Mouse (Mus musculus) forebrain, embryonic 13.5 days (tissue): ENCODE measurements around the gene Sepsecs. TPM values are rescaled to one million over a fixed set of nuclear protein-coding genes. Genes with fewer than 3 reads are reported as not detected.

ENCODE experiments used
- ATAC-seq: fragments of 200-750 bp; cut with Nextera tagmentation; 2 replicates; pipeline ENCODE4 v1.8.0; 2017
- H3K27ac ChIP-seq: fragments of 300-500 bp; sonication (generic); 2 replicates; pipeline ENCODE4 v1.5.1; 2015; ENCODE audit warnings: inconsistent platforms, mild to moderate bottlenecking, moderate library complexity
- H3K27me3 ChIP-seq: fragments of 300-500 bp; sonication (generic); 2 replicates; pipeline ENCODE4 v1.6.1; 2015; ENCODE audit warnings: mild to moderate bottlenecking, inconsistent platforms
- H3K36me3 ChIP-seq: fragments of 300-500 bp; sonication (generic); 2 replicates; pipeline ENCODE4 v1.6.1; 2015; ENCODE audit warnings: mild to moderate bottlenecking, inconsistent platforms; ENCODE audit not compliant: poor library complexity, severe bottlenecking
- H3K4me1 ChIP-seq: fragments of 300-500 bp; sonication (generic); 2 replicates; pipeline ENCODE4 v1.6.1; 2015; ENCODE audit warnings: inconsistent platforms
- H3K4me2 ChIP-seq: fragments of 300-500 bp; sonication (generic); 2 replicates; pipeline ENCODE4 v1.6.1; 2015; ENCODE audit warnings: inconsistent platforms, mild to moderate bottlenecking, moderate library complexity
- H3K4me3 ChIP-seq: fragments of 300-500 bp; sonication (generic); 2 replicates; pipeline ENCODE4 v1.5.1; 2015; ENCODE audit warnings: mild to moderate bottlenecking, inconsistent platforms
- H3K9ac ChIP-seq: fragments of 300-500 bp; sonication (generic); 2 replicates; pipeline ENCODE4 v1.6.1; 2015; ENCODE audit warnings: mild to moderate bottlenecking, inconsistent platforms
- H3K9me3 ChIP-seq: fragments of 300-500 bp; sonication (generic); replicated peaks from 2 replicates; pipeline ENCODE4 v1.6.1; 2016; ENCODE audit warnings: inconsistent platforms
- WGBS: fragments of 180-500 bp; shearing (Covaris S2); methylation state at CpG from one replicate; pipeline ENCODE4 v1.1.7; 2015; 5-methylcytosine and 5-hydroxymethylcytosine counted together
- polyA plus RNA-seq: library from polyadenylated mRNA; unstranded; fragments of >200 nt; fragmentation: Nextera tagmentation; extraction: Ambion mirVana; gene quantifications from 2 replicates; pipeline ENCODE4 v1.2.1, GENCODE M21; 2015

Gene Sepsecs
- polyA plus RNA-seq, 1 experiment from 2014 or later = 7.1 TPM

DNA sequence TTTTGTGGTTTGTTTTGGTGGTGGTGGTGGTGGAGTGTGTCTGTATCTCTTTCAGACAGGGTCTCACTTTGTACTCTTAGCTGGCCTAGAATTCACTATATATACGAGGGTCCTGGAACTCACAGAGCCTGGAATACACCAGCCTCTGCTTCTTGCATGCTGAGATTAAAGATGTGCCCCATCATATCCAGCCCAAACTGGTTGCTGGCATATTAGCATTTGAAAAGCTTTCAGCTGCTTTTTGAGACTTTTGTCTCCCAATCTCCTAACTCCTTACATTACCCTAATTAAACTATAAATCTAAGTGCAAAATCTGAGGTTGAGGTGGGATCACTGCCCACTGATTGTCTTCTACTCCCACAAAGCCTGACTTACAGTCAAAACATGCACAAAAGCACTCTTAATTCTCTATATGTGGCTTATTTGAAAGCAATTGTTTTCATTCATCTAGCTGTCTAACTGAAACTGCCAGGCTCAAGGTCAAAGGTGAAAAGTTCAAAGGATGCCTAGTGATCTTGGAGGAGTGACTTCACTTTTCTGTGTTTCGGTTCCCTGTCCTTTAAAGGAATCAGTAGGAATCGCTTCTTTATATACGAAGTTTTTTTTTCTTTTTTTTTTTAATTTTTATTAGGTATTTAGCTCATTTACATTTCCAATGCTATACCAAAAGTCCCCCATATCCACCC, 5.0 kb upstream of the Sepsecs start:
- peaks cover 14% of the 10 kb centered on the region for H3K4me1 ChIP-seq
- H3K36me3 ChIP-seq = no peaks in the 10 kb centered on the region
- no peaks in the 10 kb centered on the region for H3K27me3 ChIP-seq
- no peak overlapping the region for H3K9ac ChIP-seq
- no peak overlapping the region for H3K4me2 ChIP-seq
- 48% methylated on average over 4 of the region's 4 CpGs for whole genome bisulfite sequencing
- H3K27ac ChIP-seq = no peak overlapping the region
- no peak overlapping the region for H3K4me3 ChIP-seq
- ATAC-seq = no peak
- no peaks in the 10 kb centered on the region for H3K9me3 ChIP-seq

- no peak overlapping the region for H3K4me3 ChIP-seq
- no peak for ATAC-seq
- no peak overlapping the region for H3K9ac ChIP-seq
- H3K27ac ChIP-seq = no peak overlapping the region
- H3K4me2 ChIP-seq = 0 out of 2 replicates have a peak overlapping the region, but pooled peaks have one; percentile 2
- H3K27me3 ChIP-seq = no peaks in the 10 kb centered on the region
- WGBS = 14% methylated on average over 9 of the region's 9 CpGs
- peaks cover 20% of the 10 kb centered on the region for H3K4me1 ChIP-seq
- H3K9me3 ChIP-seq = no peaks in the 10 kb centered on the region
- H3K36me3 ChIP-seq = no peaks in the 10 kb centered on the region
Observed at GRCm38 (mm10) chr5:52673341-52673740, 3.8 kb upstream of the Sepsecs start.

- no peak overlapping the region for H3K4me3 ChIP-seq
- H3K27me3 ChIP-seq = no peaks in the 10 kb centered on the region
- H3K4me2 ChIP-seq = no peak overlapping the region
- 65% methylated on average over 3 of the region's 3 CpGs for WGBS
- peaks cover 20% of the 10 kb centered on the region for H3K4me1 ChIP-seq
- no peaks in the 10 kb centered on the region for H3K9me3 ChIP-seq
- no peak overlapping the region for H3K27ac ChIP-seq
- H3K36me3 ChIP-seq = no peaks in the 10 kb centered on the region
- ATAC-seq = no peak
- no peak overlapping the region for H3K9ac ChIP-seq
Observed at GRCm38 (mm10) chr5:52670745-52671144, 1.2 kb upstream of the Sepsecs start.

DNA sequence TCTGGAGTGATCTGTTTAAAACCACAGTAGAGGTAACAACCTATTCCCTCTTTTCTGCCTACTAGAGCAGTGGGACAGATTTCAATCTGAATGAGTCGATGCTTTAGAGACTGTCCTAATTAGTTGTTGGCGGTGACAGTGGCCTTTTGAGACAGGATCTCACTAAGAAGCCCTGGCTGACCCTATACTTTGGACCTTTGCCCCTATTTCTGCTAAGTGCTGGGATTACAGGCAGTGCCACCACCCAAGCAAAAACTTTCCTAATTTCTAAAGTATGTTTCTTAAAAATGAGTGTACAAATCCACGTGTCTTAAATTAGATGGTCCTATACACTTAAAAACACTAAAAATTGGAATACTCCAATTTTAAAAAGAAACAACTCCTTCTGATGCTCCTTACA, 2.7 kb downstream of the Sepsecs start:
- no peak overlapping the region for H3K9ac ChIP-seq
- no peak for ATAC-seq
- H3K4me2 ChIP-seq = no peak overlapping the region
- no peaks in the 10 kb centered on the region for H3K9me3 ChIP-seq
- H3K27ac ChIP-seq = no peak overlapping the region
- no peak overlapping the region for H3K4me3 ChIP-seq
- peaks cover 28% of the 10 kb centered on the region for H3K36me3 ChIP-seq
- H3K27me3 ChIP-seq = no peaks in the 10 kb centered on the region
- 82% methylated on average over 3 of the region's 3 CpGs for WGBS
- peaks cover 6% of the 10 kb centered on the region for H3K4me1 ChIP-seq

DNA sequence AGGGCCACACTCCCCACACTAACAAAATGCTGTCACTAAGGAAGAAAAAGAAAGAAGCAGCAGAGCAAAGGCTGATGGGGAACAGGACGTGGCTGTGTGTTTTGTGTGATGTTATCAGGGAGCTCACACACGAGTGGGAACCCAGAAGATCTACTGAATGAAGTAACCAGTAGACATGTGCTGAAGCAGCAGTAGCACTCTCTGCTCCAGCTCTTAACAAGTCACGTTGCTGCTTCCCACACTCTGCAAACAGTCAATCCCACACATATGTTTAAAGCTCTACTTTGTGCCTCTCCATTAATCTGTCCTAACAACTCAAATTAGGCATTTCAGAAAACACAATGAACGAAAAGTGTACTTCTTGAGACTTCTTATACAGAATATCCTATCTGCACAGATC, 11.6 kb downstream of the Sepsecs start:
- no peak overlapping the region for H3K4me2 ChIP-seq
- no peaks in the 10 kb centered on the region for H3K9me3 ChIP-seq
- H3K9ac ChIP-seq = no peak overlapping the region
- H3K27me3 ChIP-seq = no peaks in the 10 kb centered on the region
- 82% methylated on average over 4 of the region's 4 CpGs for WGBS
- peaks cover 27% of the 10 kb centered on the region for H3K36me3 ChIP-seq
- no peak overlapping the region for H3K4me3 ChIP-seq
- no peak for ATAC-seq
- no peaks in the 10 kb centered on the region for H3K4me1 ChIP-seq
- no peak overlapping the region for H3K27ac ChIP-seq

DNA sequence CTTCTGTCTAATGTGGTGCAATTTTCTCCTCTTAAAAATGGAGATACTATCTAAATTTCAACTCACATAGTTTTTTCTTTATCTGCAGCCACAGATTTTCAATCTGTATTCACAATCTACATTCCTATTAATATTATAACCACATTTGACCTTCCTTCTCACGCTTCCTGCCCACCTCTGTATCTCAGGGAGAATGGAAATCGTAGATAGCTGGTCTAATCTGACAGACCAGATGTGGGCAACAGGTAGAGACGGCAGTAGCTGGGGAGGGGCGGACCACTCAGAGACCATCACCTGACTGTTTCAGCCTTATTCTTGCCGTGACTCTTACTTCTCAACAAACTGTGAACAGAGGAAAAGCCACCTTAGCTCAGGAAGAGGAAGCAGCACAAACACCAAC, 12.2 kb downstream of the Sepsecs start:
- Histone ChIP-seq H3K4me3 (no peak overlapping the region), H3K27ac (no peak overlapping the region), H3K9ac (no peak overlapping the region), H3K27me3 (no peaks in the 10 kb centered on the region), H3K4me2 (no peak overlapping the region), H3K36me3 (peaks cover 29% of the 10 kb centered on the region), H3K4me1 (no peaks in the 10 kb centered on the region), H3K9me3 (no peaks in the 10 kb centered on the region)
- 92% methylated on average over 5 of the region's 5 CpGs for WGBS
- no peak for ATAC-seq

DNA sequence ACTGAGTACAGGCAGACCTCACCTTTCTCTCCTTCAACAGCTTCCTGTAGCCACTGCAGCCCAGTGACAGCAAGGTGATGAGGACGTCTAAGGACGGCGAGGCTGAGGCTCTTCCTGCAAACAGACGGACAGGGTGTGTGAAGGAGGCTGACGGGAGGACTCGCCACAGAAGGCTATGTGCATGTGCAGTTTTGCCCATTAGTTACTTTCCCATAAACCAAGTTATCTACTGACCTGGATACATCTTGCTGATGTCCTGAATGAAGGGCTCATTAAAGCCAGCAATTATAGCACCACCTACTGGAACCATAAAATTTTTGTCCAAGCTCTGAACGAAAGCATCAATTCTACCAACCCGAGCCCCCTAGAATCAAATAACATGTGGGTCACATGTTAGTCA, 13.5 kb downstream of the Sepsecs start:
- Histone ChIP-seq H3K4me1 (no peaks in the 10 kb centered on the region), H3K27me3 (no peaks in the 10 kb centered on the region), H3K9me3 (no peaks in the 10 kb centered on the region), H3K4me3 (no peak overlapping the region), H3K9ac (no peak overlapping the region), H3K4me2 (no peak overlapping the region), H3K36me3 (peaks cover 26% of the 10 kb centered on the region; the same call in 1 of the 2 replicates), H3K27ac (no peak overlapping the region)
- peak; percentile 16; the same call in 1 of the 2 replicates for ATAC-seq
- WGBS = 80% methylated on average over 8 of the region's 8 CpGs

GRCm38 (mm10) chr5:52654961-52655360, 14.5 kb downstream of the Sepsecs start:
- Histone ChIP-seq H3K4me3 (no peak overlapping the region), H3K27ac (no peak overlapping the region), H3K27me3 (no peaks in the 10 kb centered on the region), H3K4me2 (no peak overlapping the region), H3K9me3 (no peaks in the 10 kb centered on the region), H3K9ac (no peak overlapping the region), H3K36me3 (peaks cover 21% of the 10 kb centered on the region; the same call in 1 of the 2 replicates), H3K4me1 (no peaks in the 10 kb centered on the region)
- 95% methylated on average over 5 of the region's 5 CpGs for WGBS
- ATAC-seq = no peak

DNA sequence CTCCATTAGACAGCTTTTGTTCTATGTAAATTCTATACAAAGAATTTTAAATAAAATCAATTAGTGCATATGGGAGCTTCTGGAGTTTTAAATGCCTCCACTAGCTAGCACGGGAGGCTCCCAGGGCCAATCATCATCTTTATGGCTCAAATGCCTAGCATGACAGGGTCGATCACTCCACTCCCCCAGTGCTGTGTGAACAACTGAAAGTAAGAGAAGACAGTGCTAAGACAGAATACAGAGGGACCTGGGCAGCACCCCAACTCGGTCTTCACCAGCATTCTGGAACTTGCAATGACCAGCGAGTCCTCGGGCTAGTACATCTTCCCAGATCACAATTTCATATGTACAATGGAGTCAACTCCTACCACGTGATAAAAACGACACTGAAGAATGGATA, 16.9 kb downstream of the Sepsecs start:
- H3K9ac ChIP-seq = no peak overlapping the region
- H3K4me3 ChIP-seq = no peak overlapping the region
- ATAC-seq = no peak
- no peaks in the 10 kb centered on the region for H3K27me3 ChIP-seq
- H3K4me1 ChIP-seq = no peaks in the 10 kb centered on the region
- no peak overlapping the region for H3K27ac ChIP-seq
- H3K4me2 ChIP-seq = no peak overlapping the region
- peaks cover 21% of the 10 kb centered on the region; the same call in 1 of the 2 replicates for H3K36me3 ChIP-seq
- no peaks in the 10 kb centered on the region for H3K9me3 ChIP-seq
- 96% methylated on average over 7 of the region's 7 CpGs for WGBS

DNA sequence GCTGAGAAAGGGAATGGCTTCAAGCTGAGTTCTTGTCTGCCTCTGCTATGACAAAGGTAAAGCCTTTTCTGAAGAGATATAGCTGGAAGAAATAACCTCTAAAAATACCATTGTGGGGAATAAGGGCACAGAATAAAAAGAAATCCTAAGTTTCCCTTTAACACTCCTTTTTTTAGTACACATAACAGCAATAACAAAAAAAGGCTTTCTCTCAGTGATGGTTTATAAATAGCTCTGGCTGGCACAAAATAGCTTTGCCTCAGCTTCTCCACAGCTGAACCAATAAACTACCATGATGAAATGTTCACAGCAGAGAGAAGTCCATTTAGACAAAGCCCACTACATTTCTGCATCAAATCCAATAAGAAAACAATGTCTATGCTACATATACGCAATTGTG, 17.4 kb downstream of the Sepsecs start:
- no peak overlapping the region for H3K9ac ChIP-seq
- ATAC-seq = no peak
- H3K27me3 ChIP-seq = no peaks in the 10 kb centered on the region
- no peaks in the 10 kb centered on the region for H3K4me1 ChIP-seq
- no peaks in the 10 kb centered on the region for H3K9me3 ChIP-seq
- 90% methylated on average over 1 of the region's 1 CpGs for WGBS
- no peak overlapping the region for H3K4me2 ChIP-seq
- no peak overlapping the region for H3K27ac ChIP-seq
- no peak overlapping the region for H3K4me3 ChIP-seq
- peaks cover 22% of the 10 kb centered on the region; the same call in 1 of the 2 replicates for H3K36me3 ChIP-seq

- Histone ChIP-seq H3K4me2 (no peak overlapping the region), H3K27ac (no peak overlapping the region), H3K4me3 (no peak overlapping the region), H3K36me3 (peaks cover 49% of the 10 kb centered on the region), H3K27me3 (no peaks in the 10 kb centered on the region), H3K9me3 (no peaks in the 10 kb centered on the region), H3K9ac (no peak overlapping the region), H3K4me1 (no peaks in the 10 kb centered on the region)
- no peak for ATAC-seq
- 69% methylated on average over 9 of the region's 9 CpGs for WGBS
Observed at GRCm38 (mm10) chr5:52643947-52644840, 25.3 kb downstream of the Sepsecs start.

DNA sequence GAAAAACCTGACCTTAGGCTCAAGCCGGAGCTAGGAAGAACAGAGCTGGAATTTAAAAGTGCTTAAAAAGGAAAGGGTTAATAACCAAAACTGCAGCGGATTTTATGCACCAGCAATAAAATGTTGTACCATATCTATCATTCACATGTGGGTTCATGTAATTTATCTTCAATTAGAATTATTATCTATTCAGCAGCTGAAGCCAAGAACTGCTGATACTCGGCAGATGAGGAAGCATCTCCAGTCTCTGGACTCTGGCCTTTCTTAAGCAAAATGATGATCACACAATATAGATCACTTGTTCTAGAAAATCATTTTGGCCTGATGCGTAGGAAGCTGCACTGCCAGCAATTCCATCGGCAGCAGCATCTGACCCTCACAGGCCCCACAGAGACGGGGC, 27.8 kb downstream of the Sepsecs start:
- ATAC-seq = no peak
- H3K27ac ChIP-seq = no peak overlapping the region
- 95% methylated on average over 6 of the region's 6 CpGs for WGBS

More for the DNA sequence above, 27.8 kb downstream of the Sepsecs start:
- Histone ChIP-seq H3K9ac (no peak overlapping the region), H3K36me3 (peaks cover 45% of the 10 kb centered on the region), H3K4me2 (no peak overlapping the region), H3K4me1 (no peaks in the 10 kb centered on the region), H3K27me3 (no peaks in the 10 kb centered on the region), H3K9me3 (no peaks in the 10 kb centered on the region), H3K4me3 (no peak overlapping the region)
